In the genomic region with DNA sequence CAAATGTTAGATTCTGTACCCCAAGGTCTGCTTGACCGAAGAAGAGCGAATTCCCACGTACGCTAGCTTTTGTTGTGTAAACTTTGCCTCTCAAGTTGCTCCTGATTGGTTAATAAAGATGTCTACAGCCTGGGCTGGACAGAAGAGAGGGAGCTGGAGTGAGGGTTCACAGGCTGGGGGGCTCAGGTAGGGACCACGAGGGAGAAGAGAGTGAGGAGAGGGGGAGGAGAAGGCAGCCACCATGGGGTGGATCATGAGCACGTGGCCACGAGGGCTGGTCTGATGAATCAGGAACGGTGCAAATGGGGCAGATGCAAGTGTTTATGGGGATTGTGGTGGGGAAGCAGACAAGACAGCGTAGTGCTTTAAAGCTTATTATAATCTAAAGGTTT, we compare ENCODE assay signal across 16 mouse cellular contexts. TPM values are rescaled to one million over a fixed set of nuclear protein-coding genes. Genes with fewer than 3 reads are reported as not detected.
DNase-seq lines count a peak whose midpoint lies in the region; ATAC-seq lines count a peak whose summit lies in the region.
"Had no signal": no experiment of that assay in that cellular context is flagged by ENCODE, and none has a peak within 500 bp of the region (broad histone marks: within the 10 kb centered on the region; RNA-seq: fewer than 3 reads in every experiment).

No protein-coding gene starts in this region.

- no peak for ATAC-seq in megakaryocyte-erythroid progenitor cell, adult 5-6 weeks (replicated peaks; ENCODE audit: low FRiP score, low TSS enrichment, poor library complexity, severe bottlenecking)
- ATAC-seq: forebrain, postnatal 0 days; inflammation-experienced regulatory T-cells, adult 6 months had no signal

- peaks cover 16% of the 10 kb centered on the region for H3K4me1 ChIP-seq in limb, embryonic 10.5 days
- H3K4me1 ChIP-seq: neural tube, embryonic 12.5 days had no signal

- peak; percentile 74 for DNase-seq in heart, adult 11 months
- DNase-seq in heart, adult 9 months (ENCODE audit: low spot score in 2 of 2) = no peak
- peak; percentile 18 for DNase-seq in kidney, postnatal 14 days
- DNase-seq in kidney, postnatal 10 days = no peak
- DNase-seq in ES-CJ7 (ENCODE audit: low read depth, low spot score) = peak; percentile 62
- no peak for DNase-seq in limb, embryonic 10.5 days (ENCODE audit: low spot score)
- no peak for DNase-seq in adrenal gland, postnatal 25 days
- DNase-seq: cerebellum, adult 11-12 months; forebrain, postnatal 0 days; layer of hippocampus, adult 9-11 months had no signal

- peak overlapping the region; percentile 64; the same call in 1 of the 2 replicates for H3K27ac ChIP-seq in limb, embryonic 10.5 days
- H3K27ac ChIP-seq: embryonic facial prominence, embryonic 12.5 days; midbrain, embryonic 10.5 days; neural tube, embryonic 12.5 days had no signal

- no peaks in the 10 kb centered on the region for H3K36me3 ChIP-seq in limb, embryonic 10.5 days
- H3K36me3 ChIP-seq: embryonic facial prominence, embryonic 12.5 days; midbrain, embryonic 10.5 days; neural tube, embryonic 12.5 days had no signal

- no peaks in the 10 kb centered on the region for H3K9me3 ChIP-seq in limb, embryonic 10.5 days (replicated peaks)
- H3K9me3 ChIP-seq: embryonic facial prominence, embryonic 12.5 days; midbrain, embryonic 10.5 days; neural tube, embryonic 12.5 days had no signal

- H3K4me3 ChIP-seq in limb, embryonic 10.5 days = no peak overlapping the region
- H3K4me3 ChIP-seq: embryonic facial prominence, embryonic 12.5 days; midbrain, embryonic 10.5 days; neural tube, embryonic 12.5 days had no signal

- no peaks in the 10 kb centered on the region for H3K27me3 ChIP-seq in limb, embryonic 10.5 days (ENCODE audit: low read depth, poor library complexity, severe bottlenecking)
- H3K27me3 ChIP-seq: embryonic facial prominence, embryonic 12.5 days; neural tube, embryonic 12.5 days had no signal

- whole genome bisulfite sequencing in limb, embryonic 10.5 days = 83% methylated on average over 9 of the region's 9 CpGs

RNA-seq across cellular contexts. Expression of a gene that starts 13.1 kb away (rescaled TPM):
- 4.8 and 4.9 TPM in 2 replicates for polyA plus RNA-seq in limb, embryonic 10.5 days (2016; fragmentation: Nextera tagmentation; extraction: Ambion mirVana)
- 29.0 and 39.4 TPM in 2 replicates for total RNA-seq in adrenal gland, postnatal 25 days (2021)
- 6.3 and 10.5 TPM in 2 replicates for total RNA-seq in megakaryocyte-erythroid progenitor cell, adult 5-6 weeks (2014; fragmentation: Nextera tagmentation)
- 7.0 and 11.2 TPM in 2 replicates for total RNA-seq in megakaryocyte-erythroid progenitor cell, adult 5-6 weeks (2017)

RNA-seq across cellular contexts. Expression of a gene that starts 45.5 kb away (rescaled TPM):
- polyA plus RNA-seq in limb, embryonic 10.5 days (2016; fragmentation: Nextera tagmentation; extraction: Ambion mirVana) = 0.41 TPM in 1 of 2 replicates, not detected in the other
- total RNA-seq in adrenal gland, postnatal 25 days (2021) = 12.0 and 19.8 TPM in 2 replicates
- total RNA-seq in megakaryocyte-erythroid progenitor cell, adult 5-6 weeks (2014; fragmentation: Nextera tagmentation) = 5.5 and 12.6 TPM in 2 replicates
- 1.5 TPM in 1 of 2 replicates, not detected in the other for total RNA-seq in megakaryocyte-erythroid progenitor cell, adult 5-6 weeks (2017)
- total RNA-seq: forebrain, postnatal 0 days had no signal
- polyA plus RNA-seq: hindbrain, embryonic 11.5 days; neural tube, embryonic 12.5 days had no signal

Comparison
In these comparisons a context has a peak if more than half of its experiments do, and no peak if none do; other contexts are left out.
1. DNase-seq: peak in heart, adult 11 months (single experiment), kidney, postnatal 14 days (single experiment) and ES-CJ7 (single experiment); none in heart, adult 9 months (0 of 2), kidney, postnatal 10 days (single experiment), limb, embryonic 10.5 days (single experiment) and adrenal gland, postnatal 25 days (single experiment).